Comparison of ENCODE assay signal across 7 mouse cellular contexts in genomic region chr4:141010118-141010517, GRCm38 (mm10). TPM values are rescaled to one million over a fixed set of nuclear protein-coding genes. Genes with fewer than 3 reads are reported as not detected.
DNase-seq lines count a peak whose midpoint lies in the region; ATAC-seq and TF ChIP-seq lines count a peak whose summit lies in the region.

Gene Mfap2 (plus strand): TSS chr4:141010418.

- H3K9me3 ChIP-seq in lung, embryonic 15.5 days = no peaks in the 10 kb centered on the region
- H3K9me3 ChIP-seq in forebrain, embryonic 15.5 days = no peaks in the 10 kb centered on the region
- no peaks in the 10 kb centered on the region for H3K9me3 ChIP-seq in intestine, postnatal 0 days (ENCODE audit: control insufficient read depth)

- H3K9ac ChIP-seq in lung, embryonic 15.5 days = peak within 1 kb of the TSS; percentile 64
- H3K9ac ChIP-seq in forebrain, embryonic 15.5 days (replicated peaks) = peak within 1 kb of the TSS; percentile 79
- H3K9ac ChIP-seq in intestine, postnatal 0 days (ENCODE audit: low read depth, low read length) = peak within 1 kb of the TSS; percentile 69

- peaks cover 31% of the 10 kb centered on the region for H3K4me1 ChIP-seq in lung, embryonic 15.5 days
- H3K4me1 ChIP-seq in forebrain, embryonic 15.5 days = peaks cover 38% of the 10 kb centered on the region
- 0 out of 2 replicates have a peak, but pooled peaks cover 4% of the 10 kb centered on the region for H3K4me1 ChIP-seq in intestine, postnatal 0 days (replicated peaks; ENCODE audit: control insufficient read depth, insufficient read depth, low read length)

- no peak for TF ChIP-seq CTCF in intestine, postnatal 0 days (IDR thresholded peaks at IDR 0.05; ENCODE audit: low read depth)

- 14% methylated on average over 7 of the region's 7 CpGs for WGBS in lung, embryonic 15.5 days
- WGBS in forebrain, embryonic 15.5 days = 21% methylated on average over 7 of the region's 7 CpGs
- 18% methylated on average over 7 of the region's 7 CpGs for WGBS in intestine, postnatal 0 days

- H3K27ac ChIP-seq in lung, embryonic 15.5 days = peak within 1 kb of the TSS; percentile 91
- peak within 1 kb of the TSS; percentile 90 for H3K27ac ChIP-seq in forebrain, embryonic 15.5 days (replicated peaks)
- H3K27ac ChIP-seq in intestine, postnatal 0 days (ENCODE audit: low read depth, low read length) = peak within 1 kb of the TSS; percentile 28

- H3K36me3 ChIP-seq in lung, embryonic 15.5 days = peaks cover 38% of the 10 kb centered on the region
- H3K36me3 ChIP-seq in forebrain, embryonic 15.5 days = peaks cover 54% of the 10 kb centered on the region
- H3K36me3 ChIP-seq in intestine, postnatal 0 days (ENCODE audit: control insufficient read depth, insufficient read depth) = peaks cover 24% of the 10 kb centered on the region; the same call in 1 of the 2 replicates

- H3K4me3 ChIP-seq in lung, embryonic 15.5 days = peak within 1 kb of the TSS; percentile 60
- H3K4me3 ChIP-seq in forebrain, embryonic 15.5 days = peak within 1 kb of the TSS; percentile 67
- H3K4me3 ChIP-seq in intestine, postnatal 0 days (ENCODE audit: low read depth, low read length) = peak within 1 kb of the TSS; percentile 54

- no peaks in the 10 kb centered on the region for H3K27me3 ChIP-seq in lung, embryonic 15.5 days
- no peaks in the 10 kb centered on the region for H3K27me3 ChIP-seq in forebrain, embryonic 15.5 days
- peaks cover 5% of the 10 kb centered on the region; the same call in 1 of the 2 replicates for H3K27me3 ChIP-seq in intestine, postnatal 0 days (replicated peaks; ENCODE audit: control insufficient read depth, insufficient read depth, low read length)

- no peak for ATAC-seq in lung, embryonic 15.5 days (ENCODE audit: borderline replicate concordance, extremely low read depth, low FRiP score, low TSS enrichment)
- ATAC-seq in forebrain, embryonic 15.5 days (replicated peaks) = no peak
- ATAC-seq in intestine, postnatal 0 days = no peak

- H3K4me2 ChIP-seq in lung, embryonic 15.5 days = peak within 1 kb of the TSS; percentile 72
- H3K4me2 ChIP-seq in forebrain, embryonic 15.5 days (replicated peaks) = peak within 1 kb of the TSS; percentile 76
- peak within 1 kb of the TSS; percentile 70 for H3K4me2 ChIP-seq in intestine, postnatal 0 days (replicated peaks; ENCODE audit: low read depth)

- DNase-seq in lung, postnatal 36 days = no peak
- peak; percentile 65 for DNase-seq in retina, postnatal 1 day
- no peak for DNase-seq in c-Kit-positive CD71-positive TER-119-positive erythroid progenitor cells, embryonic 14.5 days (ENCODE audit: low spot score)
- no peak for DNase-seq in urinary bladder, postnatal 4 days (ENCODE audit: low spot score in 2 of 2)

RNA-seq across cellular contexts. Expression of gene Mfap2, which starts in this region (rescaled TPM):
- 496 and 501 TPM in 2 replicates for polyA plus RNA-seq in lung, embryonic 15.5 days (2015; fragmentation: Nextera tagmentation; extraction: Ambion mirVana)
- 215 and 229 TPM in 2 replicates for polyA plus RNA-seq in forebrain, embryonic 15.5 days (2015; fragmentation: Nextera tagmentation; extraction: Ambion mirVana)
- polyA plus RNA-seq in intestine, postnatal 0 days (2015; fragmentation: Nextera tagmentation; extraction: Ambion mirVana) = 117 and 138 TPM in 2 replicates

Comparison
In these comparisons a context has a peak if more than half of its experiments do, and no peak if none do; other contexts are left out.
1. H3K27ac ChIP-seq: peak in every context shown above with its lines; median percentile 91 in lung, embryonic 15.5 days; 90 in forebrain, embryonic 15.5 days; 28 in intestine, postnatal 0 days.